Mouse (Mus musculus) MEL (cell line): ENCODE measurements at regions not wholly inside any gene's neighbourhood (a gene's known extent, or its start where the extent isn't known, plus 50 kb on each side); places are given as distances from the start of the nearest gene placed in this dataset.

Source experiments
- DNase-seq: peaks from one replicate; pipeline ENCODE4 v3.0.0; 2011; ENCODE audit warnings: low read depth, low spot score
- H3K27ac ChIP-seq: 2 replicates; pipeline ENCODE4 v1.5.1; 2012; ENCODE audit warnings: low read depth, mild to moderate bottlenecking, control low read depth, low read length, moderate library complexity; ENCODE audit not compliant: control insufficient read depth
- H3K27me3 ChIP-seq, 2 experiments: fragments of 150-350 bp in 1 of 2; sonication (generic) in 1 of 2; 2 replicates each; pipeline ENCODE4 v1.6.1; 2012; ENCODE audit warnings: low read length in 2 of 2, mild to moderate bottlenecking in 2 of 2, improper control_type of control experiment in 1 of 2, moderate library complexity in 1 of 2; ENCODE audit not compliant: insufficient read depth in 2 of 2, control insufficient read depth in 1 of 2
- H3K36me3 ChIP-seq, 2 experiments: 2 replicates each; pipeline ENCODE4 v1.6.1; 2012 to 2014; ENCODE audit warnings: low read length in 2 of 2, improper control_type of control experiment in 1 of 2, inconsistent platforms in 1 of 2, mild to moderate bottlenecking in 1 of 2; ENCODE audit not compliant: insufficient read depth in 2 of 2, control insufficient read depth in 1 of 2
- H3K4me1 ChIP-seq, 2 experiments: fragments of 150-350 bp in 1 of 2; sonication (generic) in 1 of 2; 2 replicates each; pipeline ENCODE4 v1.6.1; 2012; ENCODE audit warnings: low read length in 2 of 2, improper control_type of control experiment in 1 of 2, mild to moderate bottlenecking in 1 of 2; ENCODE audit not compliant: insufficient read depth in 2 of 2, control insufficient read depth in 1 of 2
- H3K4me3 ChIP-seq, 2 experiments: fragments of 150-350 bp in 1 of 2; sonication (generic) in 1 of 2; 2 replicates each; pipeline ENCODE4 v1.5.1; 2012; ENCODE audit warnings: low read depth in 2 of 2, low read length in 2 of 2, mild to moderate bottlenecking in 2 of 2, moderate library complexity in 2 of 2, control low read depth in 1 of 2, improper control_type of control experiment in 1 of 2; ENCODE audit not compliant: control insufficient read depth in 1 of 2, insufficient read depth in 1 of 2
- H3K79me2 ChIP-seq: 2 replicates; pipeline ENCODE4 v1.6.1; 2012; ENCODE audit warnings: mild to moderate bottlenecking, low read length, moderate library complexity; ENCODE audit not compliant: control insufficient read depth, poor library complexity, insufficient read depth
- H3K9ac ChIP-seq: 2 replicates; pipeline ENCODE4 v1.6.1; 2012; ENCODE audit warnings: low read depth, mild to moderate bottlenecking, control low read depth, low read length, moderate library complexity; ENCODE audit not compliant: control insufficient read depth, poor library complexity, severe bottlenecking
- H3K9me3 ChIP-seq: fragments of 150-350 bp; sonication (generic); replicated peaks from 2 replicates; pipeline ENCODE4 v1.6.1; 2012; ENCODE audit warnings: mild to moderate bottlenecking, low read length, improper control_type of control experiment, moderate library complexity; ENCODE audit not compliant: insufficient read depth
- CHD1 ChIP-seq: IDR thresholded peaks from 2 replicates; pipeline ENCODE4 v1.6.1; 2012; ENCODE audit warnings: low read depth, mild to moderate bottlenecking, inconsistent platforms, low read length, improper control_type of control experiment
- CHD2 ChIP-seq: IDR thresholded peaks from 2 replicates; pipeline ENCODE4 v1.6.1; 2011; ENCODE audit warnings: low read length, improper control_type of control experiment
- E2F4 ChIP-seq: IDR thresholded peaks from 2 replicates; pipeline ENCODE4 v1.6.1; 2011; ENCODE audit warnings: low read depth, low read length, improper control_type of control experiment, borderline replicate concordance
- ETS1 ChIP-seq: IDR thresholded peaks from 2 replicates; pipeline ENCODE4 v1.6.1; 2012; ENCODE audit warnings: low read depth, mild to moderate bottlenecking, inconsistent platforms, low read length, improper control_type of control experiment, moderate library complexity
- GABPA ChIP-seq: IDR thresholded peaks from 2 replicates; pipeline ENCODE4 v1.6.1; 2012; ENCODE audit warnings: low read depth, mild to moderate bottlenecking, inconsistent platforms, low read length, improper control_type of control experiment, moderate library complexity
- MAFK ChIP-seq: IDR thresholded peaks from 2 replicates; pipeline ENCODE4 v1.6.1; 2011; ENCODE audit warnings: low read depth, mild to moderate bottlenecking, low read length, improper control_type of control experiment, borderline replicate concordance
- MAX ChIP-seq: IDR thresholded peaks from 2 replicates; pipeline ENCODE4 v1.6.1; 2011; ENCODE audit warnings: low read length, improper control_type of control experiment
- MAZ ChIP-seq: IDR thresholded peaks from 2 replicates; pipeline ENCODE4 v1.6.1; 2012; ENCODE audit warnings: low read depth, mild to moderate bottlenecking, inconsistent platforms, low read length, improper control_type of control experiment
- MYB ChIP-seq: IDR thresholded peaks from 2 replicates; pipeline ENCODE4 v1.6.1; 2011; ENCODE audit warnings: mild to moderate bottlenecking, low read depth, low read length, improper control_type of control experiment
- MYC ChIP-seq: IDR thresholded peaks from 2 replicates; pipeline ENCODE4 v1.6.1; 2011; ENCODE audit warnings: low read depth, mild to moderate bottlenecking, low read length, improper control_type of control experiment, moderate library complexity
- NELFE ChIP-seq: IDR thresholded peaks from 2 replicates; pipeline ENCODE4 v1.6.1; 2011; ENCODE audit warnings: low read depth, low read length, improper control_type of control experiment
- POLR2AphosphoS2 ChIP-seq: IDR thresholded peaks from 2 replicates; pipeline ENCODE4 v1.6.1; 2011; ENCODE audit warnings: low read length, improper control_type of control experiment
- POLR2AphosphoS5 ChIP-seq: IDR thresholded peaks from 2 replicates; pipeline ENCODE4 v1.6.1; 2012; ENCODE audit warnings: low read depth, borderline replicate concordance, mild to moderate bottlenecking, inconsistent platforms, low read length, moderate library complexity, mixed read lengths
- RAD21 ChIP-seq: IDR thresholded peaks from 2 replicates; pipeline ENCODE4 v1.6.1; 2011; ENCODE audit warnings: mild to moderate bottlenecking, low read depth, low read length, improper control_type of control experiment
- RCOR1 ChIP-seq: IDR thresholded peaks from 2 replicates; pipeline ENCODE4 v1.6.1; 2012; ENCODE audit warnings: low read depth, mild to moderate bottlenecking, inconsistent platforms, low read length, improper control_type of control experiment
- TAL1 ChIP-seq: IDR thresholded peaks from 2 replicates; pipeline ENCODE4 v1.6.1; 2012; ENCODE audit warnings: mild to moderate bottlenecking, inconsistent platforms, low read length, moderate library complexity, mixed read lengths
- TBP ChIP-seq: IDR thresholded peaks from 2 replicates; pipeline ENCODE4 v1.8.0; 2011; ENCODE audit warnings: low read depth, low read length, improper control_type of control experiment
- ZC3H11A ChIP-seq: IDR thresholded peaks from 2 replicates; pipeline ENCODE4 v1.6.1; 2012; ENCODE audit warnings: low read depth, mild to moderate bottlenecking, inconsistent platforms, low read length, improper control_type of control experiment
- ZKSCAN1 ChIP-seq: IDR thresholded peaks from 2 replicates; pipeline ENCODE4 v1.6.1; 2012; ENCODE audit warnings: low read depth, mild to moderate bottlenecking, inconsistent platforms, low read length, improper control_type of control experiment, moderate library complexity
- ZMIZ1 ChIP-seq: IDR thresholded peaks from 2 replicates; pipeline ENCODE4 v1.6.1; 2012; ENCODE audit warnings: low read depth, mild to moderate bottlenecking, inconsistent platforms, low read length, improper control_type of control experiment, moderate library complexity

GRCm38 (mm10) chr11:79756305-79756846 is 165.4 kb downstream of the Rab11fip4 start:
- TF ChIP-seq ZMIZ1 (no peak), CHD2 (no peak), POLR2AphosphoS5 (no peak), RAD21 (no peak), MAFK (no peak), ETS1 (no peak), RCOR1 (no peak), ZKSCAN1 (no peak), CHD1 (no peak), MAX (no peak), E2F4 (no peak), MAZ (no peak), GABPA (no peak), MYC (no peak), TBP (no peak), POLR2AphosphoS2 (no peak), ZC3H11A (no peak)
- H3K36me3 ChIP-seq: no peaks in the 10 kb centered on the region
- no peak overlapping the region for H3K4me3 ChIP-seq
- no peak overlapping the region for H3K9ac ChIP-seq
- H3K79me2 ChIP-seq: no peaks in the 10 kb centered on the region
- no peaks in the 10 kb centered on the region for H3K9me3 ChIP-seq
- H3K4me1 ChIP-seq: no peaks in the 10 kb centered on the region
- H3K27me3 ChIP-seq: peaks cover 0 to 2% of the 10 kb centered on the region in 2 experiments; a peak in 2 of 4 replicates
- H3K27ac ChIP-seq: no peak overlapping the region
- DNase-seq: no peak

- H3K79me2 ChIP-seq: no peaks in the 10 kb centered on the region
- DNase-seq: no peak
- H3K9me3 ChIP-seq: no peaks in the 10 kb centered on the region
- no peak overlapping the region for H3K27ac ChIP-seq
- H3K36me3 ChIP-seq: no peaks in the 10 kb centered on the region; a peak in 1 of 4 replicates
- H3K27me3 ChIP-seq: no peaks in the 10 kb centered on the region
- H3K9ac ChIP-seq: no peak overlapping the region
- H3K4me3 ChIP-seq: no peak overlapping the region
- peaks cover 0 to 6% of the 10 kb centered on the region in 2 experiments; a peak in 1 of 4 replicates for H3K4me1 ChIP-seq
- no peak for TF ChIP-seq MAFK
- TF ChIP-seq MYB: no peak
- TF ChIP-seq TAL1: no peak
- TF ChIP-seq ZKSCAN1: no peak
- no peak for TF ChIP-seq MYC
- no peak for TF ChIP-seq GABPA
- TF ChIP-seq ETS1: no peak
- TF ChIP-seq NELFE: no peak
- no peak for TF ChIP-seq POLR2AphosphoS2
These were observed 162.5 kb downstream of the Rab11fip4 start for GRCm38 (mm10) chr11:79753491-79753890.
